Mouse (Mus musculus): ENCODE measurements around the gene Foxl1. TPM values are rescaled to one million over a fixed set of nuclear protein-coding genes. Genes with fewer than 3 reads are reported as not detected.

Foxl1 gene
- total RNA-seq (2015; ENCODE audit: low replicate concordance) (not detected in 2 replicates), total RNA-seq (2017; ENCODE audit: low replicate concordance) (not detected in 2 replicates)

GRCm38 (mm10) chr8:121127756-121128375 lies at the start of gene Foxl1:
Gene Foxl1 (plus strand): TSS chr8:121127940.
- no peak for ATAC-seq (replicated peaks; ENCODE audit: low FRiP score, poor library complexity, severe bottlenecking)

- ATAC-seq (replicated peaks; ENCODE audit: low FRiP score, poor library complexity, severe bottlenecking) = no peak
These were observed 49.0 kb upstream of the Foxl1 start for GRCm38 (mm10) chr8:121078721-121079120.

GRCm38 (mm10) chr8:121079201-121079600 lies 48.5 kb upstream of the Foxl1 start:
- no peak for ATAC-seq (replicated peaks; ENCODE audit: low FRiP score, poor library complexity, severe bottlenecking)

GRCm38 (mm10) chr8:121079944-121080343 lies 47.8 kb upstream of the Foxl1 start:
- no peak for ATAC-seq (replicated peaks; ENCODE audit: low FRiP score, poor library complexity, severe bottlenecking)

GRCm38 (mm10) chr8:121080361-121081090 lies 47.2 kb upstream of the Foxl1 start:
- no peak for ATAC-seq (replicated peaks; ENCODE audit: low FRiP score, poor library complexity, severe bottlenecking)

- no peak for ATAC-seq (replicated peaks; ENCODE audit: low FRiP score, poor library complexity, severe bottlenecking)
These were observed 46.3 kb upstream of the Foxl1 start for GRCm38 (mm10) chr8:121081398-121081797.

GRCm38 (mm10) chr8:121082218-121083092 lies 45.3 kb upstream of the Foxl1 start:
- no peak for ATAC-seq (replicated peaks; ENCODE audit: low FRiP score, poor library complexity, severe bottlenecking)

GRCm38 (mm10) chr8:121083093-121083935 lies 44.4 kb upstream of the Foxl1 start:
- ATAC-seq (replicated peaks; ENCODE audit: low FRiP score, poor library complexity, severe bottlenecking) = no peak

- ATAC-seq (replicated peaks; ENCODE audit: low FRiP score, poor library complexity, severe bottlenecking) = no peak
These were observed 43.9 kb upstream of the Foxl1 start for GRCm38 (mm10) chr8:121083936-121084209.

GRCm38 (mm10) chr8:121084210-121084951 lies 43.4 kb upstream of the Foxl1 start, which contains the start of gene Foxf1:
Gene Foxf1 (plus strand): TSS chr8:121084386.
- ATAC-seq (replicated peaks; ENCODE audit: low FRiP score, poor library complexity, severe bottlenecking) = no peak

- no peak for ATAC-seq (replicated peaks; ENCODE audit: low FRiP score, poor library complexity, severe bottlenecking)
These were observed 42.7 kb upstream of the Foxl1 start for GRCm38 (mm10) chr8:121085011-121085410.

- ATAC-seq (replicated peaks; ENCODE audit: low FRiP score, poor library complexity, severe bottlenecking) = no peak
These were observed 42.2 kb upstream of the Foxl1 start for GRCm38 (mm10) chr8:121085561-121085960.

GRCm38 (mm10) chr8:121086004-121086900 lies 41.5 kb upstream of the Foxl1 start:
- no peak for ATAC-seq (replicated peaks; ENCODE audit: low FRiP score, poor library complexity, severe bottlenecking)

- ATAC-seq (replicated peaks; ENCODE audit: low FRiP score, poor library complexity, severe bottlenecking) = no peak
These were observed 39.5 kb upstream of the Foxl1 start for GRCm38 (mm10) chr8:121088281-121088680.

GRCm38 (mm10) chr8:121088871-121089630 lies 38.7 kb upstream of the Foxl1 start:
- no peak for ATAC-seq (replicated peaks; ENCODE audit: low FRiP score, poor library complexity, severe bottlenecking)

- ATAC-seq (replicated peaks; ENCODE audit: low FRiP score, poor library complexity, severe bottlenecking) = 0 out of 2 replicates have a peak, but pooled peaks have one; percentile 50
These were observed 37.9 kb upstream of the Foxl1 start for GRCm38 (mm10) chr8:121089631-121090380.

GRCm38 (mm10) chr8:121090716-121091115 lies 37.0 kb upstream of the Foxl1 start:
- ATAC-seq (replicated peaks; ENCODE audit: low FRiP score, poor library complexity, severe bottlenecking) = no peak

Data from erythroblast, adult 5-6 weeks (primary cell).